Mouse (Mus musculus): Measurements from ENCODE around the gene Ampd2. TPM values are rescaled to one million over a fixed set of nuclear protein-coding genes. Genes with fewer than 3 reads are reported as not detected.

The Ampd2 gene
- polyA plus RNA-seq, 1 experiment from 2014 or later, result 51.9 TPM

DNA sequence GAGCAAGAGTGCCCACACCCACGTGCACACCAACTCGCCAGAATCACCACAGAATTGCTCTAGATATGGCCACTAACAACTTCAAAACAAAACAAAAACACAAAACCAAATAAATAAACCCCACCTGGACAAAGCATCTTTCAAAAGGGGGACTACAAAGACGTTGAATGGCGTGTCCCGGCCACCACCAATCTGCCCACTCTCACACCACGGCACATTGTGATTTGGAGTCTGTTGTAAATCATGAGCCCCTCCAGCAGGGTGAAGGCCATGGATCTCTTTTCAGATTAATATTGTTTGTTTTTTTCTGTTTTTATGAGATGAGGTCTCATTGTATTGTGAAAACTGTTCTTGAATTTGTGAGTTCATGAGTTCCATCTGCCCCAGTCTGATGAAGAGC is 15.6 kb upstream of the Ampd2 start:
- 82% methylated on average over 6 of the region's 6 CpGs for WGBS
- Histone ChIP-seq H3K4me2 (ENCODE audit: low read depth, low read length) (no peak overlapping the region), H3K4me1 (ENCODE audit: control insufficient read depth, insufficient read depth, low read length) (peaks cover under 1% of the 10 kb centered on the region; the same call in 1 of the 2 replicates), H3K27ac (ENCODE audit: low read length) (no peak overlapping the region), H3K9ac (ENCODE audit: low read length) (no peak overlapping the region), H3K36me3 (ENCODE audit: control insufficient read depth, insufficient read depth, low read length) (no peaks in the 10 kb centered on the region), H3K27me3 (ENCODE audit: control insufficient read depth, insufficient read depth, low read length) (no peaks in the 10 kb centered on the region), H3K9me3 (replicated peaks; ENCODE audit: control insufficient read depth, low read length) (no peaks in the 10 kb centered on the region), H3K4me3 (replicated peaks; ENCODE audit: low read length) (no peak overlapping the region)
- no peak for ATAC-seq (ENCODE audit: insufficient read depth, low FRiP score)

- H3K9ac ChIP-seq (ENCODE audit: low read length), result no peak overlapping the region
- ATAC-seq (ENCODE audit: insufficient read depth, low FRiP score), result no peak
- no peak overlapping the region for H3K4me3 ChIP-seq (replicated peaks; ENCODE audit: low read length)
- no peaks in the 10 kb centered on the region for H3K9me3 ChIP-seq (replicated peaks; ENCODE audit: control insufficient read depth, low read length)
- no peaks in the 10 kb centered on the region for H3K36me3 ChIP-seq (ENCODE audit: control insufficient read depth, insufficient read depth, low read length)
- no peak overlapping the region for H3K4me2 ChIP-seq (ENCODE audit: low read depth, low read length)
- H3K4me1 ChIP-seq (ENCODE audit: control insufficient read depth, insufficient read depth, low read length), result peaks cover 4% of the 10 kb centered on the region; the same call in 1 of the 2 replicates
- H3K27me3 ChIP-seq (ENCODE audit: control insufficient read depth, insufficient read depth, low read length), result no peaks in the 10 kb centered on the region
- no peak overlapping the region for H3K27ac ChIP-seq (ENCODE audit: low read length)
- 40% methylated on average over 3 of the region's 3 CpGs for WGBS
Measured at GRCm38 (mm10) chr3:108101594-108101993, 15.1 kb upstream of the Ampd2 start.

- no peaks in the 10 kb centered on the region for H3K27me3 ChIP-seq (ENCODE audit: control insufficient read depth, insufficient read depth, low read length)
- peak; percentile 52; the same call in 1 of the 2 replicates for ATAC-seq (ENCODE audit: insufficient read depth, low FRiP score)
- WGBS, result 68% methylated on average over 6 of the region's 6 CpGs
Measured at GRCm38 (mm10) chr3:108098316-108098715, 11.9 kb upstream of the Ampd2 start.

DNA sequence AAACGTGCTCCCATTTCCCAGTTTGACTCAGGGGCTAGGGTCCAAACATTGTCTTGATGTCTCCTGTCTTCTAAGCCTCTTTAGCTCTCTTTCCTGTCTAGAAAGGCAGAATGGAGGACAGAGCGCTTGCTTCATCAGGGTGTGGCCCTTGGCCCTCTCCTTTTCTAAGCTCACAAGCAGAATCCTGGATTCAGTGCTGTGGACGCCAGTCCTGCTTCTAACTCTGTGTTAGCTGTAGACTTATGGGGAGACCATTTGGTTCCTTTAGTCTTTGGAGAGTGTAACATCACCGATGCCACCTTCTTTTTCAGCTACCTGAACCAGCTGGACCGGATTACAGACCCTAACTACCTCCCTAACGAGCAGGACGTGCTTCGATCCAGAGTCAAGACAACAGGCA is 11.2 kb upstream of the Ampd2 start:
- no peaks in the 10 kb centered on the region for H3K36me3 ChIP-seq (ENCODE audit: control insufficient read depth, insufficient read depth, low read length)
- ATAC-seq (ENCODE audit: insufficient read depth, low FRiP score), result no peak
- no peak overlapping the region for H3K27ac ChIP-seq (ENCODE audit: low read length)
- no peak overlapping the region for H3K4me2 ChIP-seq (ENCODE audit: low read depth, low read length)
- no peak overlapping the region for H3K4me3 ChIP-seq (replicated peaks; ENCODE audit: low read length)
- 82% methylated on average over 8 of the region's 8 CpGs for WGBS
- H3K9ac ChIP-seq (ENCODE audit: low read length), result no peak overlapping the region
- no peaks in the 10 kb centered on the region for H3K9me3 ChIP-seq (replicated peaks; ENCODE audit: control insufficient read depth, low read length)
- H3K27me3 ChIP-seq (ENCODE audit: control insufficient read depth, insufficient read depth, low read length), result no peaks in the 10 kb centered on the region
- peaks cover 4% of the 10 kb centered on the region; the same call in 1 of the 2 replicates for H3K4me1 ChIP-seq (ENCODE audit: control insufficient read depth, insufficient read depth, low read length)

More at GRCm38 (mm10) chr3:108098316-108098715, 11.9 kb upstream of the Ampd2 start:
- H3K4me1 ChIP-seq (ENCODE audit: control insufficient read depth, insufficient read depth, low read length), result peaks cover 4% of the 10 kb centered on the region; the same call in 1 of the 2 replicates
- no peak overlapping the region for H3K4me3 ChIP-seq (replicated peaks; ENCODE audit: low read length)
- H3K9me3 ChIP-seq (replicated peaks; ENCODE audit: control insufficient read depth, low read length), result no peaks in the 10 kb centered on the region
- H3K4me2 ChIP-seq (ENCODE audit: low read depth, low read length), result no peak overlapping the region
- H3K27ac ChIP-seq (ENCODE audit: low read length), result no peak overlapping the region
- H3K9ac ChIP-seq (ENCODE audit: low read length), result no peak overlapping the region
- H3K36me3 ChIP-seq (ENCODE audit: control insufficient read depth, insufficient read depth, low read length), result no peaks in the 10 kb centered on the region

GRCm38 (mm10) chr3:108096726-108097125 is 10.3 kb upstream of the Ampd2 start:
- H3K4me1 ChIP-seq (ENCODE audit: control insufficient read depth, insufficient read depth, low read length), result peaks cover 4% of the 10 kb centered on the region; the same call in 1 of the 2 replicates
- H3K4me2 ChIP-seq (ENCODE audit: low read depth, low read length), result no peak overlapping the region
- no peak overlapping the region for H3K27ac ChIP-seq (ENCODE audit: low read length)
- no peak overlapping the region for H3K9ac ChIP-seq (ENCODE audit: low read length)
- H3K27me3 ChIP-seq (ENCODE audit: control insufficient read depth, insufficient read depth, low read length), result no peaks in the 10 kb centered on the region
- H3K4me3 ChIP-seq (replicated peaks; ENCODE audit: low read length), result no peak overlapping the region
- no peaks in the 10 kb centered on the region for H3K36me3 ChIP-seq (ENCODE audit: control insufficient read depth, insufficient read depth, low read length)
- 63% methylated on average over 10 of the region's 10 CpGs for WGBS
- peak; percentile 39; the same call in 1 of the 2 replicates for ATAC-seq (ENCODE audit: insufficient read depth, low FRiP score)
- no peaks in the 10 kb centered on the region for H3K9me3 ChIP-seq (replicated peaks; ENCODE audit: control insufficient read depth, low read length)

DNA sequence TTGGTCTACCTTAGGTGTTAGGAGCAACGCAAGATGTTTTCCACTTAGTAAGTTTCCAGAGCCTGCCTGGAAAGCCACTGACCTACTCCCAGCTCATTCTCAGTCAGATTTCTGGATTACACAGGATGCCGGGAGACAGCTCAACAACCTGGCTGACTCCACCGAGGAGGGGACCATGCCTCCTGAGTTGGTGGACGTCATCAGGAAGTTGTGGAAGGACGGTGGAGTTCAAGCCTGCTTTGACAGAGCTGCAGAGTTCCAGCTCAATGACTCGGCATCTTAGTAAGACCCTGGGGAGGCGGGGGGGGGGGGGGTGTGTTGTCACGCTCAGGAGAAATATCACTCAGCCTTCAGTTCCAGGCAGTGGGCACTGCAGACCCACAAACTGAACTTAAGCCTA is 9.8 kb upstream of the Ampd2 start:
- no peak overlapping the region for H3K4me2 ChIP-seq (ENCODE audit: low read depth, low read length)
- H3K4me1 ChIP-seq (ENCODE audit: control insufficient read depth, insufficient read depth, low read length), result peaks cover 4% of the 10 kb centered on the region; the same call in 1 of the 2 replicates
- H3K36me3 ChIP-seq (ENCODE audit: control insufficient read depth, insufficient read depth, low read length), result no peaks in the 10 kb centered on the region
- H3K27me3 ChIP-seq (ENCODE audit: control insufficient read depth, insufficient read depth, low read length), result no peaks in the 10 kb centered on the region
- H3K27ac ChIP-seq (ENCODE audit: low read length), result no peak overlapping the region
- WGBS, result 54% methylated on average over 8 of the region's 8 CpGs
- H3K4me3 ChIP-seq (replicated peaks; ENCODE audit: low read length), result no peak overlapping the region
- H3K9me3 ChIP-seq (replicated peaks; ENCODE audit: control insufficient read depth, low read length), result no peaks in the 10 kb centered on the region
- no peak for ATAC-seq (ENCODE audit: insufficient read depth, low FRiP score)
- H3K9ac ChIP-seq (ENCODE audit: low read length), result no peak overlapping the region

DNA sequence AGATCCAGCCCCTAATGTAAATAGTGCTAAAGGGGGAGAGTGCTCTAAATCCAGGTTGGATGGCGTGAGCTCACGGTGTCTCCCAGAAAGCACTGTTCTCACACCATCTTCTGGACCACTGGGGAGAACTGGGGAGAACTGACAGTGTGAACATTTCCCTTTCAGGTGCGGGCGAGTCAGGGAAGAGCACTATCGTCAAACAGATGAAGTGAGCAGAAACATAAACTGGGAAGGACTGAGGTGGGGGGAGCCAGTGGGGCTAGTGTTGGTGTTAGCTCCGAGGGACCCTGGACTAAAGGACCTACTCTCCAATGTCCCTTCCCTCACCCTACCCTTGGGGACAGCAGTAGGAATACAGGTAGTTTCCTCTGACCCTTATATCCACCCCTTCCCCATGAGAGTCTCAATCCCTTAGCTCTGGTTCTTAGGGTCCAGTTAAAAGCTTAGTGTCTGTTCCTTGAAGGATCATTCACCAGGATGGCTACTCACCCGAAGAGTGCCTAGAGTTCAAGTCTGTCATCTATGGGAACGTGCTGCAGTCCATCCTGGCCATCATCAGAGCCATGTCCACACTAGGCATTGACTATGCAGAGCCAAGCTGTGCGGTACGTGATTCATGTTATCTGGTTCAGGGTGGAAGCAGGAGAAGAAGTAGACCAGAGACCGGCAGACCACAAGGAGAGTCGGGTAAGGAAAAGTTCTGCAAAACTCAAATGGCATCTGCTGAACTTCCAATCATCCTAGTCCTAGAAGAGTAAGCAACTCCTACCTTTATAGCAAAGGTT is 8.7 kb upstream of the Ampd2 start:
- no peaks in the 10 kb centered on the region for H3K36me3 ChIP-seq (ENCODE audit: control insufficient read depth, insufficient read depth, low read length)
- no peak overlapping the region for H3K4me3 ChIP-seq (replicated peaks; ENCODE audit: low read length)
- no peaks in the 10 kb centered on the region for H3K9me3 ChIP-seq (replicated peaks; ENCODE audit: control insufficient read depth, low read length)
- H3K9ac ChIP-seq (ENCODE audit: low read length), result no peak overlapping the region
- 93% methylated on average over 12 of the region's 12 CpGs for WGBS
- no peak for ATAC-seq (ENCODE audit: insufficient read depth, low FRiP score)
- no peak overlapping the region for H3K27ac ChIP-seq (ENCODE audit: low read length)
- no peak overlapping the region for H3K4me2 ChIP-seq (ENCODE audit: low read depth, low read length)
- no peaks in the 10 kb centered on the region for H3K27me3 ChIP-seq (ENCODE audit: control insufficient read depth, insufficient read depth, low read length)
- H3K4me1 ChIP-seq (ENCODE audit: control insufficient read depth, insufficient read depth, low read length), result peaks cover 8% of the 10 kb centered on the region; the same call in 1 of the 2 replicates

GRCm38 (mm10) chr3:108094146-108094545 is 7.7 kb upstream of the Ampd2 start:
- no peak overlapping the region for H3K4me3 ChIP-seq (replicated peaks; ENCODE audit: low read length)
- no peak for ATAC-seq (ENCODE audit: insufficient read depth, low FRiP score)
- H3K9me3 ChIP-seq (replicated peaks; ENCODE audit: control insufficient read depth, low read length), result no peaks in the 10 kb centered on the region
- H3K4me1 ChIP-seq (ENCODE audit: control insufficient read depth, insufficient read depth, low read length), result peaks cover 17% of the 10 kb centered on the region
- WGBS, result 88% methylated on average over 1 of the region's 1 CpGs
- no peak overlapping the region for H3K27ac ChIP-seq (ENCODE audit: low read length)
- H3K27me3 ChIP-seq (ENCODE audit: control insufficient read depth, insufficient read depth, low read length), result no peaks in the 10 kb centered on the region
- no peak overlapping the region for H3K9ac ChIP-seq (ENCODE audit: low read length)
- no peak overlapping the region for H3K4me2 ChIP-seq (ENCODE audit: low read depth, low read length)
- H3K36me3 ChIP-seq (ENCODE audit: control insufficient read depth, insufficient read depth, low read length), result no peaks in the 10 kb centered on the region

GRCm38 (mm10) chr3:108093306-108093705 is 6.9 kb upstream of the Ampd2 start:
- Histone ChIP-seq H3K27me3 (ENCODE audit: control insufficient read depth, insufficient read depth, low read length) (no peaks in the 10 kb centered on the region), H3K36me3 (ENCODE audit: control insufficient read depth, insufficient read depth, low read length) (no peaks in the 10 kb centered on the region), H3K9ac (ENCODE audit: low read length) (no peak overlapping the region), H3K4me2 (ENCODE audit: low read depth, low read length) (no peak overlapping the region), H3K4me1 (ENCODE audit: control insufficient read depth, insufficient read depth, low read length) (peaks cover 23% of the 10 kb centered on the region), H3K9me3 (replicated peaks; ENCODE audit: control insufficient read depth, low read length) (no peaks in the 10 kb centered on the region), H3K27ac (ENCODE audit: low read length) (no peak overlapping the region), H3K4me3 (replicated peaks; ENCODE audit: low read length) (no peak overlapping the region)
- WGBS, result 56% methylated on average over 6 of the region's 6 CpGs
- no peak for ATAC-seq (ENCODE audit: insufficient read depth, low FRiP score)

Measured in stomach, embryonic 16.5 days (tissue).